Mouse (Mus musculus) CD4-positive helper T cell, adult 2 months (primary cell): Measurements from ENCODE around the gene 2810021J22Rik.
A peak's percentile ranks its signal among the peaks of the same experiment; 100 is the strongest.

Experiments used
- DNase-seq: peaks from one replicate; pipeline ENCODE4 v3.0.0-alpha.2; 2012; ENCODE audit warnings: low read depth, missing footprints, low spot score

The 2810021J22Rik gene

GRCm38 (mm10) chr11:58916879-58917744 lies 50.1 kb downstream of the 2810021J22Rik start:
- DNase-seq = peak; percentile 73

- DNase-seq = no peak
These were observed 50.8 kb downstream of the 2810021J22Rik start, which contains the start of gene Btnl10 for GRCm38 (mm10) chr11:58917745-58918366. TSS of gene Btnl10 (plus strand) at chr11:58917908.

DNA sequence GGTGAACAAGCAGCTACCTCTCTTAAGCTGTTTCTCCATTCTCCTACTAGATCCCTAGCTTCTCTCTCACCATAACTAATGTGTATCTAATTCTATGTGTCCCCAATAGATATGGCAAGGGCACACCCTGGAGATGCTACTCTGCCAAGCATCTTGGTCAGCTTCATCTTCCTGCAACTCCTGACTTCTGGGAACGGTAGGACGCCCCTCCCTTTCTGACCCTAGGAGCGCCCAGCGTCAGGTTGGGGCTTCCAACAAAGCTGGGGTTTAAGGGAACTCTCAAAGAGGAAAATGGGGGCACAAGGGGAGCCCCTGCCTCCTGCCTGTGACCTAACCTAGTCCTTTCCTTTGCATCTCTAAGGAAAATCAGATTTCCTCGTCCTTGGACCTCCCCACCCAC lies 51.7 kb downstream of the 2810021J22Rik start:
- no peak for DNase-seq

GRCm38 (mm10) chr11:58922420-58922819 lies 55.4 kb downstream of the 2810021J22Rik start:
- DNase-seq = no peak

DNA sequence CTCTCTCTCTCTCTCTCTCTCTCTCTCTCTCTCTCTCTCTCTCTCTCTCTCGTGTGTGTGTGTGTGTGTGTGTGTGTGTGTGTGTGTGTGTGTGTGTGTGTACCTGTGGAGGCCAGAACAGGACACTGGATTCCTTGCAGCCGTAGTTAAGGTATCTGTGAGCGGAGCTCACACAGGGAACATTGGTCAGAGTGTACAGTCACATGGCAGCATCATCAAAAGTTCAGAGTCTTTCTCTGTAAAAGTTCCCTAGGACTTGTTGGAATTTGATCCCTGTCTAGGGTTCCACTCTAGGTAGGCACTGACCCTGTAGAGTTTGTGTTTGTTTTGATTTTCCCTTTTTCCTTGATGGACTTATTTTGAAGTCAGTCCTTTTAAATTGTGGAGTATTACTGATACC lies 59.6 kb downstream of the 2810021J22Rik start:
- DNase-seq = no peak

DNA sequence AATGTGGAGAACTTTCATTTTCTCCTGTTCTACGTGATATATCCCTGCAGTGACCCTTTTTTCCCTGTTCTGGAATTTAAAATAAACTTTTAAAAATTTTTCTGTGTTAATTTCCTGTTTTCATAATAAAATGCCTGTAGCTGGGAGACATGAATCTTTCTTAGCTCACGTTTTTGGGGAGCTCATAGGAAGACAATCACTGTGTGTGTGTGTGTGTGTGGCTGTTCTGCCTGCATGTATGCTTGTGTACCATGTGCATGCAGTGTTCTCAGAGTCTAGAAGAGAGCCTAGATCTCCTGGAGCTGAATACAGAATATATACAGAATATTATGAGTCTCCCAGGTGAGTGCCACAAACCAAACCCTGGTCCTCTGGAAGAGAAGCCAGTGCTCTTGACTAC lies 60.0 kb downstream of the 2810021J22Rik start:
- DNase-seq = no peak

DNA sequence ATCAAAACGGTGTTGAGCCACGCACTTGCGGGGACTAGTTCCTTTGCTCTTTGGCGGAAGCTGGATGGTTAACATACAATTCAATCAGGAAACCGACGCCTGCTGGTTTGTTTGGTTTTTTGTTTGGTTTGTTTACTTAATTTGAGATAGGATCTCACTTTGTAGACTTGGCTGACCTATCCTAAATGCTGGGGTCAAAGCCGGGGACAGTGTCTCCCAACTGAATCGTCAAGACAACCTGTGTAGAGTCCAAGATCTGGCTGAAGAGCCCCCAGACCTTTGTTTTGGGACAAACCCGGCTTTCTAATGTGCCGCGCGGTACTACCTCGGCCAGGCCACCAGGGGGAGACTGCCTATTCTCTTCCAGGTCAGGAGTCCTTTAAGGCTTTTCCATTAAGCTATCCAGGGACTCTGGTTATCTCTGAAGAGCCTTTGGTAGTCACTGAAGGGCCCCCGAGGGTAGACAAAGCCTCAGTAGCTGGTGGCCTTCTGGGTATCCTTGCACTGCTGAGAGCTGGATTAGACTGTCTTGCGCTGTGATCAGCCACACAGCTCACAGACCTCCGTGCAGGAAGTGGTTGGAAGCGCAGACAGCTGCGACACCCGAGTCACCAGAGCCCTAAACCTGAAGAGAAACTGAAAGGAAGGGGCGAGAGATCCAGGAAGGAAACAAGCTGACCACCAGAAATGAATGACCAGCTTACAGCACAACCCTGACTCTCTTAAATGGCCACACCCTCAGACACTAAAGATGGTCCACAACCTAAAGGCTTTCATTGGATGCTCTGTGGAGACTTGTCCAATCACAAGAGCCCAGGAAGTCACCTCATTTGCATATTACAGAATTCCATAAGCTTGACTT lies 61.0 kb downstream of the 2810021J22Rik start:
- DNase-seq = peak; percentile 89

GRCm38 (mm10) chr11:58929055-58929454 lies 62.0 kb downstream of the 2810021J22Rik start:
- no peak for DNase-seq

DNA sequence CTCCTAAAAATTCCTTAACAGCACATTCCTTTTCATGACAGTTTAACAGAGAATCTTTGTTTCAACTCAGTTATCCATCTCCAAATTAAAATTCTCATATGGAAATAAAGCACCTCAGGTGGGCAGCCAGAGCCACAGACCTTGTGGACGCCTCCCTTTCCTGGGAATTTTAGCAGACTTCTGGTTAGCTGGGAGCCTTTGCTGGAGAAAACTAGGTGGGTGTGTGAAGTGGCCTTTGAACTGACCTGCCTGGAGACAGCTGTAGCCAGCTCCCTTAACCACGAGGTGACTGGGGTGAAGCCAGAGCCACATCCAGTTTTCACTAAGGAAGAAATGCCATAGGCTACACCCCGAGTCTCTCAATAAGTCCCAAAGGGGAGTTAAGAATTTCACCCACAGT lies 62.6 kb downstream of the 2810021J22Rik start:
- DNase-seq = no peak

- DNase-seq = no peak
These were observed 63.2 kb downstream of the 2810021J22Rik start for GRCm38 (mm10) chr11:58930254-58930653.

DNA sequence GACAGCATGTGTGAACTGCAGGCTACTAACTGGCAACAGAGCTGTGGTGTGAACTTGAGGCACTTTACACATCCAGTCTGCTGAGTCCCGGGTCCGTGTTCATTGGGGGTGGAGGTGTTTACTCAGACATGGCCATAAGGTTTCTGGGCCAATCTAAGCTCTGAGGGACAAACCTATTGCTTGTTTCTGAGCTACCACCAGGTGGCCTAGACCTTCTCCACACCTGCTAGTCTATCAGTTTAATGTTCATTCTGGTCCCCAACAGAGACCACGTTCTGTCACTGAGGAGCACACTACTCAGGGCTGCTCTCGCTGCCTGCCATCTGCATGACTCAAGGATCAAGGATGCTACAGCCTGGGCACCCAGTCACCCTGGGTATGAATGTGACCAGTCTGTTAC lies 64.6 kb downstream of the 2810021J22Rik start:
- peak; percentile 40 for DNase-seq
